Mouse (Mus musculus): ENCODE results near the gene Nubp2. TPM values are rescaled to one million over a fixed set of nuclear protein-coding genes. Genes with fewer than 3 reads are reported as not detected.

Gene Nubp2
- total RNA-seq, 4 experiments from 2014 or later = 32.1 to 36.8 (median 33.3) TPM

DNA sequence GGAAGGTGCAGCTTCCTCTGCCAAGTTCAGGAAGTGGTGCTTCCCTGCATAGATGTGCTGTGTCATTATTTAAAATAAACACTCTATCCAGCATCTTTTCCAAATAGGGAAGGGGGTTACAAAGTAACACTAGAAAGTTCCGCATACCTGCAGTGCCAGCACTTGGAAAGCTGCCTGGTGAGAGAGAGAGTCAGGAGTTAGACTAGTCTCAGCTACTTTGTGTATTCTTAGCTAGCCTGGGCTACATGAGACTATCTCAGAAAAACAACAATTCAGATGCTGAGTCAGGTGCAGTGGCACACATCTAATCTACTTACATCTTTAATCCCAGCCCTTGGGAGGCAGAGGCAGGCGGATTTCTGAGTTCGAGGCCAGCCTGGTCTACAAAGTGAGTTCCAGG, 24.4 kb downstream of the Nubp2 start:
- no peak for DNase-seq (ENCODE audit: low spot score in 2 of 2)

DNA sequence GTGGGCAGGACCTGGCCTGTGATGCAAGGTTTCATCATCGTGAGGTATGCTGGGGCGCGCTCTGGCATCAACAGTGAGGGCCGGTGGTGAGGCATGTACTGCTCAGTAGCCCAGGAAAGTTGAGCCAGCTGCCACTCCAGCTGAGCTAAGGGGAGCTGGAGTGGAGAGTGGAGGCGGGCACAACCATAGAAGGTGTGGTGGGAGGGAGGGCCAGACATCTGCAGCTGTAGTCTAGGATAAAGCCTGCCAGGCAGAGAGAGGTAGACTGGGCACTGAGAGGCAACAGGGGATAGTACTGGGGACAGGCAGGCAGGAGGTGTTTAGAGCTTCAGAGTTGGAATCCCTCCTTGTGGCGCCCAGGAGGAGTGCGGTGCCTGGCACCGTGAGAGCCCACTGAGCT, 26.1 kb downstream of the Nubp2 start:
- no peak for DNase-seq (ENCODE audit: low spot score in 2 of 2)

DNA sequence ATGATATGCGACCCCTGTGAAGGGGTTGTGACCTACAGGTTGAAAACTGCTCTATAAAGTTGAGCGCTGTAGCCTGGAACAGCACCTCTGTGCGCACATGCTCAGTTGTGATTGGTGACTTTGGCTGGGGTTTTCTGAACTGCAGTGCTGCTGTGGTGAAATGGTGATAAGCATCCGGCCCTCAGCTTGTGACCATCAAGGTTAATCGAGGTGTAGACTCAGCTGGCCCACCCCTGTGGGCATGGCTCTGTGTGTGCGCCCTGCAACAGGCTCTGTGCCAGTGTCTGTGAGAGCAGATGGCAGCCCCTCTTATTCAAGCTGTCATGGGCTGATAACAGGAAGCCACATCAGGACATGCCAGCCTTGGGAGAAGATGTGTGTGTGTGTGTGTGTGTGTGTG, 27.2 kb downstream of the Nubp2 start:
- peak in 1 of 2 experiments; percentile 43 for DNase-seq (ENCODE audit: low spot score in 2 of 2)

DNA sequence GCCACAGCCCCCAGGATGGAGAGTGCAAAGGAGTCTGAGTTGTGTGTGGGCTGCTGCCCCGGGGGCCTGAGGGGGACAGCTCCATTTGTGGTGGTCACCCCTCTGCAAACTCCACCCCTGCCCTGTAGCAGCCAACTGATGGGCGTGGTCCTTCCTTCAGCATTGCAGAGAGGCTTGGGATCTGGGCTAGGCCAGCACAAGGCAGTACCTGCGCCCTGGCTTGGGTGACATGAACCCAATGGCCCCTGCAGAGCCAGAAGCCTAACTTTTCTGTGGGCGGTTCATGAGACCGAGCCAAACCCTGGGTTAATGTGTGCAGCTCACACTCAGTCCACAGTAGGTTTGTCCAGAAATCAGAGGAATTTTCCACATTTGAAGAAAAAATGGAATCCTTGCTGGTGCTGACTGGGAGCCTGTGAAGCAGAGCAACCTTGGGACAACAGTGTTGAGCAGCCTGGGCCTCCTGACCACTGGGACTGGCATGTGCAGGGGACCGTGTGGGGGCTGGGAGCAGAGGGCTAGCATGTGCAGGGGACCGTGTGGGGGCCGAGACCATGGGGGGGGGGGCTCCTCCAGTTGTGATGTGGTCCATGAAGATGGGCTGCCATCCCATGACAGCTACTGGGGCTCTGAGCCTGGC, 28.2 kb downstream of the Nubp2 start:
- no peak for DNase-seq (ENCODE audit: low spot score in 2 of 2)

DNA sequence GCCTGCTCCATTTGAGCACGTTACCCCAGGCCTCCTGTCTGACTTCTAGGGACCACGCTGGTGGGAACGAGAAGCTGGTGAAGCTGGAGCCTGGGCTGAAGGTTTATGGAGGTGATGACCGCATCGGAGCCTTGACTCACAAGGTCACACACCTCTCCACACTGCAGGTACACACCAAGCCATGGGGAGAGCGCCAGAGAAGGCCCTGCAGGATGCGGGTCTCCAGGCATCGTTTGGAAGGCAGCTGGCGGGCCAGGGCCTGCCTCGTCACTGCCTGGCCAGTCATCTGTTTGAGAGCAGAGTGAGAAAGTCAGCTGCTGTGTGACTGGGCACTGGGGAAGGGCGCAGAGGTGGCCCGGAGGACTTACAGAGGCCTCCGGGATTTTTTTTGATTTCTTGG, 29.6 kb downstream of the Nubp2 start:
- no peak for DNase-seq (ENCODE audit: low spot score in 2 of 2)

DNA sequence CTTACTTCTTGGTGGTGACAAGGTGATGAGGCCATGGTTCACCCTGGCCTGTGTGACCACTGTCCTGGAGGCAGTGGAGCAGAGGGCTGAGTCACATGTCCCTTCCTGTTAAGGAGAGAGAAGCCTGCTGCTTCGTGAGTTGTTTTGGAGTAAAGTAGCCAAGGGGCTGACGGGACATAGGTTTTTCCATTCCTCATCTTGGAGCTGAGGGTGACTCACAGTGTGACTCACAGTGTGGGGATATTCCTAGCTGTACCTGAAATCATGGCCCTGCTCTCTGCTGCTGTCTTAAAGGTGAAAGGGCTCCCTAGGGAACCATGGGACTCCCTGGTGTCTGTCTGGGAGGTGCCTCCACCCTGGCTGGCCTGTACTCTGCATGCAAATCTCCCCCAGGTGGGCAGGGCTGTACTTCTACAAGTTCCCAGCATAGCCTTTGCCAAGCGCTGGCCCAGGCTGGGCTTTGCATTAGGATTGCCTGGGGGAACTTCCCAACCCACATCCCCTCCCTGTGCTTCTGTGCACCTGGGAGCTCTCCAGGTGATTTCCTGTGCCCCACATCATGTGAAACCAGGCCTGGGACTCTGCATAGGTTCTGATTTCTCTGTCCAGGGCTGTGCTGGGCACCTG, 30.2 kb downstream of the Nubp2 start:
- no peak for DNase-seq (ENCODE audit: low spot score in 2 of 2)

DNA sequence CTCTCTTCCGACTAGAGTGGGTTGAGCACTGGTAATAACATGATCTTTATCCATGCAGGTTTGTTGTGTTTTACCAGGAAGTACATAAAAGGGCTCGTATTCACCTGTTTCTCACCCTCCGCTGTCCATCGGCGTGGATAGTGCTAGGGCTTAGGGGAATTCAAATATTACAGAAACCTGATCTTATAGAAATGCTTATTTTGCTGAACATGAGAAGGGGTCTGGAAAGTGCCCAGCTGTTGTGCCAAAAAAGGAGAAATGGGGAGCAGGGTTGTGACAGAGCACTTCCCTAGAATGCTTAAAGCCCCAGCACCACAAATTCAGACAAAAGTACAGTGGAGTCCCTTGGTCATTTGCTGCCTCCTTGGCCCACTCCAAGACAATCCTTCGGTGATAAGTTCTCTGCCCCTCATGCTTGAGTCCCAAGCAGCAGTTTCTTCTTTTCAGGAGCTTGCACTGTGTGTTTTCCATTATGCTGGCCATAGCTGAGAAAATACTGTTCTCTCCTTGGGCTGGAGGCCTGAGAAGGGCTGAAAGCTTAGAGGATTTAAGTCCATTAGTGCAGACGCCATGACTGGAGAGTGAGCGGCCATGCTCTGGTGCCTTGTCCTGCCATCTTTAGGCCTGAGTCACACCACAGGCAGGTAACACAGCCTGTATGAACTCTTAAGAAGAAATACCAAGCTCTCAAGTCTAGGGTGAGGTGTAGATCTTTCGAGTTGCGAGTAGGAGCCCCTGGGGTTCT, 34.6 kb downstream of the Nubp2 start:
- no peak for DNase-seq (ENCODE audit: low spot score in 2 of 2)

DNA sequence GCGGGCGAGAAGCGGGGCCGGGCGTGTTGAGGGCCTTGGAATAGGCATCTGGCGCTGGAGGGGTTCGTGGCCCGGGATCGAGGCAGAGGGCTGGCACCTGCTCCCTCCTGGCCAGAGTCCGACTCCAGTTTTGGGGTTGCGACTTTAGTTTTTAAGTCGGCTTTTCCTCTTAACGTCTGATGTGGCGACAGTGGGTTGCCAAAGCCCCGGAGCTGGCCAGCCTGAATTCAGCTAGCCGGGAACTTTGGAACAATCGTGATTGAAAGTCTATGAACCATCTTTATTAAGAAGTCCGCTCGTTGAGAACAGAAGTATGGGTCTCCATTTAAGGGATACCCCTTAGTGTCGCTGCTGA, 35.4 kb downstream of the Nubp2 start:
- no peak for DNase-seq (ENCODE audit: low spot score in 2 of 2)

DNA sequence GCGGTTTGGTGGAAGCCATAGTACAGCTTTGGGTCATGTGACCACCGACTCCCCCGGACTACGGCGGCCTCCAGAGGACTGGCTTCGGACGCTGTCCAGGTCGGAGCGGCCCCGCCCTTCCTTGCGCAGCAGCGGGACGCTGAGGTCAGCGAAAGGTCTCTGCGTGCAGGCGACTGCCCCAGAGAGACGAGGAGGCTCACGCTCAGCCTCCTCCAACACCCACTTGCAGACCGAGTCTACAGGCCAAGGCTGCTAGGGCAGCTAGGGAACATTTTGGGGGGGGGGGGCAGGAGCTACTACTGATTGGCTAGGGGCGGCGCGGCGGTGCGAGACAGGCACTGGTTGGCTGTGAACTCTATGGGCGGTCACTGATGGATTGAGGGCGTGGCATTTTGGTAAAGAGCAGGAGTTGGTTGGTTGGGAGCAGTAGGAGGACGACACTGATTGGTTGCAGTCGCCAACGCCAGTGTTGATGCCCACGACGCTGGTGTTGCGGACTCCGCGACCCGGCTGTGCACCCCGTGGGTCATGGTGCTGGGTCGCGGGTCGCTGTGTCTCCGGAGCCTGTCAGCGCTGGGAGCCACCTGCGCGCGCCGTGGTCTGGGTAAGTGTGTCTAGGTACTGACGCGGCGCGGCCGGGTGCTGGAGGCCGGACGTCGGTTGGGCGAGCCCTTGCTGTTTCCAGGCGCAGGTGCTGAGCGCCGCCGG, 35.9 kb downstream of the Nubp2 start, which contains the start of gene Fahd1:
Gene Fahd1, minus strand, starts transcription at position 300 of the 708 bp plus-strand sequence.
- DNase-seq (ENCODE audit: low spot score in 2 of 2) = peak; percentile 95 to 98

DNA sequence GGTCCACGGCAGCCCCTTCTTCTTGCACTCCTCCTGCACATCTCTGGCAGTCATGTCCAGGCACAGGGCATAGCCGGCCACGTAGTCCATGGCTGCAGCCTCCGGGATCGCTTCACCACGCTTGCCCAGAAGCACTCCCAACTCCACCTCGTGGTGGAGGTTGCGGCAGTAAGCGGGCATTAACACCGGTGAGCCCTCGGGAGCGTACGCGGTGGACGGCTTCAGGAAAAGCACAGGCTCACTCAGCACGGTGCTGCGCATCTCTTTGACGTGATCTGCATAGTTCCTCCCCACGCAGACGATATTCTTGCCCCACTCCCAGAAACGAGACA, 36.5 kb downstream of the Nubp2 start:
- DNase-seq (ENCODE audit: low spot score in 2 of 2) = no peak

DNA sequence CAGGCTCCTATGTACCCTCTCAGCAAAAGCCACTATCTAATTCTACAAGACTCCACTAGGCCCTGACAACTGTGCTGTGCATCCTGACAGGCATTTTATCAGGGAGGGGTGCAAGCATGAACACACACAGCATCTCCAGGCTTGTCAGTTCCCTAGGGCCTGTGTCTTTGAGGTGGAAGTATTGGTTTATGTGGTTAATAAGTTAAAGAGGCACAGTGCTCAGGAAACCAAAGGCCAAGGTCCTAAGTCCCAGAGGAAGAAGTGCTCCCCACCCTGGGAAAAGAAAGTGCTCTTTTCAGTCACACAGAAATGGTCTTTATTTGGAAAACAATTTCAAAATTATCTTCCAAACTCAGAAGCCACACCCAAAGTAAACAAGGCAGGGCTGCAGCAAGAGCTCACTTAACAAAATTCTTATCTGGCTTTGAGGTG, 37.5 kb downstream of the Nubp2 start:
- no peak for DNase-seq (ENCODE audit: low spot score in 2 of 2)

DNA sequence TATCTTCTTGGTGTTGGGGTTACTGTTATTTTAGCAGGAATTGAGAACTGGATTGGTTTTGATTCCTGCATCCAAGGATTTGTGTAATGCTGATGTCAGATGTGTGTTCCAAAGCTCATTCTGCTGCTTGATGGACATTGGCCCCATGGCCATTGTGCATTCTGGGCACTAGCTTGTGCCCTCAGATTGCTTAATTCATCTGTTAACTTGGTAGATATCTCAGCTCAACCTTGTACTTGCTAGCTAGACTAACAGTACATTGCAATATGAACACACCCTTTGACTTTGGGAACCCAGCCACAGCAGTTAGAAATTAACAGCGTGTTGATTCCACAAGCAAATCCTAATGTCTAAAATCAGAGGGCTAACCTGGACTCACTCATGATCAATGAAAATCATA, 38.8 kb downstream of the Nubp2 start:
- no peak for DNase-seq (ENCODE audit: low spot score in 2 of 2)

DNA sequence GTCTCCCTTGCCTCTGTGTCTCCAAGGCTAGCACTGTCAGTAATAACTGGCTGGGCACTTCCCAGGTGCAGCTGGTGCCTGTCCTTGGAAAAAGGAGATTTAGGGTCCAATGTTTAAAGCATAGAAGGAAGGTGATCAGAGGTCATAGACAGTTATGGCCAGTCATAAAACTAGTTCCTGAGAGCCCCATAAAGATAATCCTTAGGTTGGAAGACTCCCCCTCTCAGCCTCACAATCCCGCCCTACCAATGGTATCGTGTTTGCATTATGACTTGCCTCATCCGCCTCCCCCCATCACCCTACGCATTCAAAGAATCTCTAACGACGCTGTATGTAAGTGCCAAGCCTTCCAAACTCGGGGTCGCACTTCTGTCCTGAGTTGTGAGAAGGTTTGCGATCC, 41.6 kb downstream of the Nubp2 start:
- no peak for DNase-seq (ENCODE audit: low spot score in 2 of 2)

DNA sequence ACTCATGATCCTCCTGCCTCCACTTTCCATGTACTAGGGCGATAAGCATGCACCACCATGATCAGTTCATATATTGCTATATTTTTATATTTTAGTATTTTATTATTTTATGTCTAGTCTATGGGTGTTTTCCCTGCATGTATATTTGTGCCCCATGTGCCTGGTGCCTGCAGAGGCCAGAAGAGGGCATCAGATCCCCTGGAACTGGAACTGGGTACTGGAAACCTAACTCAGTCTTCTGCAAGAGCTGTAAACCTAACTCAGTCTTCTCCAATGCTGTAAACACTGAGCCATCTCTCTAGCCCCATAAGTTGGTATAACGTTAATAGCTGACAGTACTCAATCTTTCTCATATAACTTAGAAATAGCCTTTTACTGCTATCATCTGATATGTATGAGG, 43.5 kb downstream of the Nubp2 start:
- DNase-seq (ENCODE audit: low spot score in 2 of 2) = no peak

DNA sequence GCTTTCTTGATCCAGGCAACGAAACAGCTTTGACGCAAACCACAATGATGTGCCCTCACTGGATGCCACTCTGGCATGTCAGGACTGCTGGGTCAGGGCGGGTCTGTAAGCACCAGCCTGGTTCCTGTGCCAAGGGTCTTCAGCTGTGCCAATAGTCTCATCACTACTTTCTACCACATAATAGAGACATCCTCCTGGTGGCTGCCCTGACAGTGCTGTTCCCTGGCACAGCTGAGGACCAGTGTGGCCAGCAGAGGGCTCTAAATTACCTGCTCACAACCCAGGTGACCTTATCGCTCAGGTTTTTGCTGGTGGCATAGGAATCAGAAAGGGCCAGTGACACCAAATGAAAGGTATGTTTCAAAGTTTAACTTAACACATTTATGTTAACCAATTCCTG, 45.0 kb downstream of the Nubp2 start:
- no peak for DNase-seq (ENCODE audit: low spot score in 2 of 2)

DNA sequence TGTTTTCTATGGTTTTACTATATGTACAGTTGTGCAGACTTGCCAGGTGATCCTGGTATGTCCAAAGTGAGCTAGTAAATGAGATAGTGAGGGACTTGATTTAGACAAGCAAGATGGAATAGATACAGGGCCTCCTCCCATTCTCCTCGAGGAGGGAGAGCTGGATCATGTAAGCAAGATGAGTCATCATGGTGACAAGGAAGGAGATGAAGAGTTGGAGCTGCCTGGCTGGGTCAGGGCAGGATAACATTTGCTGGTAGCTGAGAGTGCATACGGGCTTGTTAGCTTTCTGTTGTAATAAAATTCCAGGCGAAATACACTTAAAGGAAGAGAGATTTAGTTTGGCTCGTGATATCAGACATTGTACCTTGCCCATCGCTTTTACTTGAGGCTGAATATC, 45.8 kb downstream of the Nubp2 start:
- DNase-seq (ENCODE audit: low spot score in 2 of 2) = no peak

DNA sequence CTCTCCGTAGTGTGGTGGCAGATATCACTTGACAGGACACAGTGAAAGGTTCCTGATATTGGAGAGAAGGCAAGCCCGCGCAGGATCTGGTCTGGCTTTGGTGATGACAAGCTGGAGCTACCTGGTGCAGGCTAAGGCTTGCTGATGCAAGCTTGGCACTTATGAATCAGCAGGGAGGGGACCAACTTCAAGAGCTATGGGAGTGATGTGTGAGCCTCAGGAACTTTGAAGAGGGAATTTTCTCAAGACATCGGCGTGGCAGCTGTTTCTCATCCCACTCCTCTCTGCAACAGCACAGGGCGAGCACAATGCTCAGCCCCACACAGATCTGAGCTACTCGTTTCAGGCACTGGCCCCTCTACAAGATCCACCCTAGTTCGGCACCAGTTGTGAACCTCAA, 46.3 kb downstream of the Nubp2 start, which contains the start of gene Hagh:
Gene Hagh, plus strand, starts transcription at position 302 of the 400 bp plus-strand sequence.
- no peak for DNase-seq (ENCODE audit: low spot score in 2 of 2)

Other genes starting within 250 kb of the Nubp2 start
- gene Slc9a3r2, start 236.0 kb downstream of the Nubp2 start, total RNA-seq (2022) = 10 to 100 TPM; 41.9 to 48.7 (median 44.1) TPM
- 1 to 10 TPM in 3 of 4 experiments, not detected in 1; 1.1 to 2.6 (median 2.5) TPM for gene Npw, start 227.9 kb downstream of the Nubp2 start, total RNA-seq (2022)
- 10 to 100 TPM; 36.8 to 41.6 (median 38.2) TPM for gene Zfp598, start 216.7 kb downstream of the Nubp2 start, total RNA-seq (2022)
- 100 to 1,000 TPM; 137 to 165 (median 150) TPM for gene Syngr3, start 196.4 kb downstream of the Nubp2 start, total RNA-seq (2022)
- gene Gfer, start 190.2 kb downstream of the Nubp2 start, total RNA-seq (2022) = 10 to 100 TPM; 17.9 to 23.4 (median 21.1) TPM
- gene Noxo1, start 190.1 kb downstream of the Nubp2 start, total RNA-seq (2022) = 1 to 10 TPM; 2.0 to 4.3 (median 3.4) TPM
- 10 to 100 TPM; 24.2 to 32.3 (median 27.8) TPM for gene Tbl3, start 178.7 kb downstream of the Nubp2 start, total RNA-seq (2022)
- under 1 TPM in 2 of 4 experiments, not detected in 2; 0.36 to 0.47 TPM for gene Rnf151, start 168.3 kb downstream of the Nubp2 start, total RNA-seq (2022)
- 100 to 1,000 TPM; 282 to 365 (median 323) TPM for gene Rps2, start 168.2 kb downstream of the Nubp2 start, total RNA-seq (2022)
- 100 to 1,000 TPM; 214 to 227 (median 222) TPM for gene Ndufb10, start 161.9 kb downstream of the Nubp2 start, total RNA-seq (2022)
- under 1 TPM; 0.23 to 0.77 (median 0.54) TPM for gene Rpl3l, start 158.5 kb downstream of the Nubp2 start, total RNA-seq (2022)
- gene Msrb1, start 149.7 kb downstream of the Nubp2 start, total RNA-seq (2022) = 10 to 100 TPM; 41.1 to 50.5 (median 47.2) TPM
- under 1 TPM in 1 of 4 experiments, not detected in 3; 0.23 TPM for gene Hs3st6, start 133.4 kb downstream of the Nubp2 start, total RNA-seq (2022)
- gene Meiob, start 82.1 kb downstream of the Nubp2 start, total RNA-seq (2022) = not detected
- 100 to 1,000 TPM; 121 to 133 (median 126) TPM for gene Hagh, start 46.2 kb downstream of the Nubp2 start, total RNA-seq (2022)
- gene Fahd1, start 36.0 kb downstream of the Nubp2 start, total RNA-seq (2022) = 10 to 100 TPM; 18.5 to 21.1 (median 20.6) TPM
- not detected for gene Igfals, start 20.4 kb downstream of the Nubp2 start, total RNA-seq (2022)
- 10 to 100 TPM; 40.6 to 45.3 (median 41.8) TPM for gene Spsb3, start 294 bp upstream of the Nubp2 start, total RNA-seq (2022)
- gene Eme2, start 8.7 kb upstream of the Nubp2 start, total RNA-seq (2022) = 10 to 100 TPM; 54.6 to 64.3 (median 62.0) TPM
- gene Mrps34, start 8.8 kb upstream of the Nubp2 start, total RNA-seq (2022) = 10 to 100 TPM; 63.3 to 78.7 (median 73.4) TPM
- 10 to 100 TPM; 50.9 to 64.2 (median 51.9) TPM for gene Nme3, start 10.2 kb upstream of the Nubp2 start, total RNA-seq (2022)
- gene Mapk8ip3, start 50.6 kb upstream of the Nubp2 start, total RNA-seq (2022) = 100 to 1,000 TPM; 384 to 435 (median 406) TPM
- gene Jpt2, start 74.3 kb upstream of the Nubp2 start, total RNA-seq (2022) = 1 to 10 TPM; 5.5 to 8.8 (median 7.9) TPM
- gene Cramp1l, start 129.4 kb upstream of the Nubp2 start, total RNA-seq (2022) = 10 to 100 TPM; 25.2 to 28.6 (median 26.7) TPM
- gene Ift140, start 129.7 kb upstream of the Nubp2 start, total RNA-seq (2022) = 10 to 100 TPM; 22.1 to 25.1 (median 23.5) TPM
- 1 to 10 TPM; 7.4 to 9.3 (median 8.1) TPM for gene Tmem204, start 197.2 kb upstream of the Nubp2 start, total RNA-seq (2022)
- gene Telo2, start 229.6 kb upstream of the Nubp2 start, total RNA-seq (2022) = 10 to 100 TPM; 32.8 to 38.7 (median 36.8) TPM
- gene Ptx4, start 234.4 kb upstream of the Nubp2 start, total RNA-seq (2022) = 1 to 10 TPM in 3 of 4 experiments, under 1 TPM in 1; 0.89 to 3.9 (median 1.8) TPM
- gene Clcn7, start 247.0 kb upstream of the Nubp2 start, total RNA-seq (2022) = 10 to 100 TPM; 54.7 to 61.5 (median 58.9) TPM

All from layer of hippocampus, adult 8-10 months (tissue).